Mouse (Mus musculus): Measurements from ENCODE around the gene Apoa5. TPM values are rescaled to one million over a fixed set of nuclear protein-coding genes. Genes with fewer than 3 reads are reported as not detected.
A peak's percentile ranks its signal among the peaks of the same experiment; 100 is the strongest.
"Not testable (repeated sequence)": the region's sequence is repeated elsewhere in the genome, so short reads cannot be mapped to it uniquely, and the experiment has no call there.

Gene Apoa5
- polyA plus RNA-seq, 1 experiment, result 0.37 TPM

- DNase-seq (ENCODE audit: low read depth, low spot score), result no peak
- WGBS, result 91% methylated on average over 3 of the region's 3 CpGs
These were observed 10.9 kb upstream of the Apoa5 start for GRCm38 (mm10) chr9:46257546-46257945.

GRCm38 (mm10) chr9:46259111-46259510, 9.3 kb upstream of the Apoa5 start:
- no peak for DNase-seq (ENCODE audit: low read depth, low spot score)
- 86% methylated on average over 6 of the region's 6 CpGs for WGBS

GRCm38 (mm10) chr9:46261131-46261530, 7.3 kb upstream of the Apoa5 start:
- no peak for DNase-seq (ENCODE audit: low read depth, low spot score)
- WGBS, result 66% methylated on average over 7 of the region's 7 CpGs

- WGBS, result 84% methylated on average over 5 of the region's 5 CpGs
- DNase-seq (ENCODE audit: low read depth, low spot score), result no peak
These were observed 692 bp downstream of the Apoa5 start for GRCm38 (mm10) chr9:46269125-46269524.

- no peak for DNase-seq (ENCODE audit: low read depth, low spot score)
These were observed 2.3 kb downstream of the Apoa5 start for GRCm38 (mm10) chr9:46270782-46271181.

GRCm38 (mm10) chr9:46272070-46272469, 3.6 kb downstream of the Apoa5 start:
- WGBS, result 79% methylated on average over 9 of the region's 9 CpGs

More at GRCm38 (mm10) chr9:46270782-46271181, 2.3 kb downstream of the Apoa5 start:
- 92% methylated on average over 4 of the region's 4 CpGs for WGBS

GRCm38 (mm10) chr9:46272677-46273454, 4.4 kb downstream of the Apoa5 start, which contains the start of gene Zpr1:
TSS of gene Zpr1 (plus strand) at chr9:46273064.
- 4% methylated on average over 45 of the region's 45 CpGs for WGBS
- DNase-seq (ENCODE audit: low read depth, low spot score), result peak; percentile 71

More at GRCm38 (mm10) chr9:46272070-46272469, 3.6 kb downstream of the Apoa5 start:
- no peak for DNase-seq (ENCODE audit: low read depth, low spot score)

GRCm38 (mm10) chr9:46274494-46274893, 6.1 kb downstream of the Apoa5 start:
- 91% methylated on average over 9 of the region's 9 CpGs for WGBS
- no peak for DNase-seq (ENCODE audit: low read depth, low spot score)

GRCm38 (mm10) chr9:46282631-46283436, 14.4 kb downstream of the Apoa5 start, which contains the start of gene Bud13:
TSS of gene Bud13 (plus strand) at chr9:46283008.
- DNase-seq (ENCODE audit: low read depth, low spot score), result peak; percentile 73
- under 1% methylated on average over 55 of the region's 55 CpGs for whole genome bisulfite sequencing

- 88% methylated on average over 4 of the region's 4 CpGs for WGBS
- DNase-seq (ENCODE audit: low read depth, low spot score), result no peak
These were observed 29.9 kb downstream of the Apoa5 start for GRCm38 (mm10) chr9:46298381-46298780.

- WGBS, result 12% methylated on average over 2 of the region's 2 CpGs
- DNase-seq (ENCODE audit: low read depth, low spot score), result no peak
These were observed 33.7 kb downstream of the Apoa5 start for GRCm38 (mm10) chr9:46302142-46302541.

GRCm38 (mm10) chr9:46309121-46309520, 40.7 kb downstream of the Apoa5 start:
- peak; percentile 4 for DNase-seq (ENCODE audit: low read depth, low spot score)
- 11% methylated on average over 7 of the region's 7 CpGs for WGBS

- 4% methylated on average over 4 of the region's 4 CpGs for WGBS
- DNase-seq (ENCODE audit: low read depth, low spot score), result peak; percentile 35
These were observed 46.1 kb downstream of the Apoa5 start for GRCm38 (mm10) chr9:46314507-46314906.

GRCm38 (mm10) chr9:46314921-46315320, 46.5 kb downstream of the Apoa5 start:
- DNase-seq (ENCODE audit: low read depth, low spot score), result no peak
- WGBS, result 44% methylated on average over 2 of the region's 2 CpGs

GRCm38 (mm10) chr9:46315807-46316365, 47.5 kb downstream of the Apoa5 start:
- 59% methylated on average over 11 of the region's 11 CpGs for WGBS
- no peak for DNase-seq (ENCODE audit: low read depth, low spot score)

- DNase-seq (ENCODE audit: low read depth, low spot score), result no peak
- 34% methylated on average over 5 of the region's 5 CpGs for WGBS
These were observed 48.0 kb downstream of the Apoa5 start for GRCm38 (mm10) chr9:46316388-46316787.

- 73% methylated on average over 8 of the region's 8 CpGs for WGBS
These were observed 48.5 kb downstream of the Apoa5 start for GRCm38 (mm10) chr9:46316909-46317308.

GRCm38 (mm10) chr9:46317957-46318356, 49.5 kb downstream of the Apoa5 start:
- 89% methylated on average over 3 of the region's 3 CpGs for WGBS
- DNase-seq (ENCODE audit: low read depth, low spot score), result no peak

More at GRCm38 (mm10) chr9:46316909-46317308, 48.5 kb downstream of the Apoa5 start:
- no peak for DNase-seq (ENCODE audit: low read depth, low spot score)

GRCm38 (mm10) chr9:46319886-46320285, 51.5 kb downstream of the Apoa5 start, which contains the start of gene 4931429L15Rik:
TSS of gene 4931429L15Rik (minus strand) at chr9:46319986.
- not testable (repeated sequence) for DNase-seq (ENCODE audit: low read depth, low spot score)
- 76% methylated on average over 6 of the region's 6 CpGs for WGBS

- WGBS, result 89% methylated on average over 2 of the region's 2 CpGs
- no peak for DNase-seq (ENCODE audit: low read depth, low spot score)
These were observed 52.0 kb downstream of the Apoa5 start for GRCm38 (mm10) chr9:46320461-46320860.

Measured in large intestine, adult 2 months (tissue).